Mouse (Mus musculus) cerebellum, adult (tissue): ENCODE measurements around the gene Atp1a3.
"Not testable (repeated sequence)": the region's sequence is repeated elsewhere in the genome, so short reads cannot be mapped to it uniquely, and the experiment has no call there.

Experiments used
- ATAC-seq: cut with Nextera tagmentation; 2 replicates; pipeline ENCODE4 v1.9.2; 2017; ENCODE audit warnings: mild to moderate bottlenecking, moderate library complexity, mixed read lengths; ENCODE audit not compliant: insufficient number of reproducible peaks, low FRiP score, low TSS enrichment

The Atp1a3 gene

DNA sequence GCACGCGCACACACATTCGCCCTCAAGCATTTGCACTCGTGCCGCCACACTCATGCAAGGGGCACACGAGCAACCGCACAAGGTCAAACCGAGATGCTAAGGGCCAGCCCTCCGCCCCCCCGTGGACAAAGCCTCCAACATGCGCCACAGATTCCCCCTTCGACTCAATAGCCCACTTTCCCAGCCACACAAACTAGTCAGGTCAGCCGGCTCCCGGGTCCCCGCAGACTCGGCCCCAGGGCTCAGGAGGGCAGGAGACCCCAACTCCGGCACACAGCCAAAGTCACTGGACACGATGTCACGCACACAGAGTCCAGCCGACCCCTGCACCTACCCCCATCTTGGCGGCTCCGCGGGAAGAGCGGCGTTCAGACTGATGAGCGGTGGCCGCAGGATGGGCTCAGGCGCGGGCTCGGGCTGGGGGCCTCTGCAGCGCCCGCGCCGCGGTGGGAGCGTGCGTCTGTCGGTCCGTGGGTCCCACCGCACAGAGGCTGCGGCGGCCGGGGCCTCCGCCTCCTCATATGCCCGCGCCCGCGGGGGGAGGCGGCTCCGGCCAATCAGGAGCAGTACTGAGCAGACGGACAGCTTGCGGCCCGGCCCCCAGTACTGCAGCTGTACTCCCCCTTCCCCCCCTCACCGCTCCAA is at the start of gene Atp1a3:
Atp1a3 (minus strand) TSS at position 538 of the 645 bp plus-strand sequence.
- ATAC-seq = 0 out of 2 replicates have a peak, but pooled peaks have one; percentile 45

- ATAC-seq = no peak
Observed at GRCm38 (mm10) chr7:25052587-25052986, 46.8 kb upstream of the Atp1a3 start.

DNA sequence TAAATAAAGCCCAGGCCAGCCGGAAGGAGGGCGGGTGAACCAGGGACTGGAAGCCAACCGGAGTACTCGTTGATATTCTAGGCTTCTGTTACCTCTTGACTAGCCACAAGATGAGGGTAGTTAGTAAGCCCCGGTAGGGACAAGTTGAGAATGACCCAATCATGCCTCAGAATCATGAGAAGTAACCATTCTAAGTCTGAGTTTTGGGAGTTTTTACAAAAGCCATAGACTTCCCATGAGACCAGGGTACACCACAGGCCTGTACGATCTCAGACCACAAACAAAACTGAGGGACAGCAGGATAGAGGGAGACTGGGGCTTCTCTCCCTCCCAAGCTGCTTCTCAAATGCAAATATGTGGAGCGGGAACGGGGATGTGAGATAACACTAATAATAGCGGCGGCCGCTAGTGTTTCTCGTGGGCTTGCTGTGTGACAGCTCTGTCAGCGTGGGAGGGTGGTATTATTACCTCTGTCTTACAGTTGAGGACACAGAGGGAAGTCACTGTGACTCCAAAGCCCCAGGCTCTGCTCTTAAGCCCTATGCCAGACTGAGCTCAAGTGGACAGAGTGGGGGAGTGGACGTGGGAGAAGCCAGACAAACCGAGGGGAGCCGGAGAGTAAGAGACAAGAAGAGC is 43.7 kb upstream of the Atp1a3 start:
- ATAC-seq = no peak

DNA sequence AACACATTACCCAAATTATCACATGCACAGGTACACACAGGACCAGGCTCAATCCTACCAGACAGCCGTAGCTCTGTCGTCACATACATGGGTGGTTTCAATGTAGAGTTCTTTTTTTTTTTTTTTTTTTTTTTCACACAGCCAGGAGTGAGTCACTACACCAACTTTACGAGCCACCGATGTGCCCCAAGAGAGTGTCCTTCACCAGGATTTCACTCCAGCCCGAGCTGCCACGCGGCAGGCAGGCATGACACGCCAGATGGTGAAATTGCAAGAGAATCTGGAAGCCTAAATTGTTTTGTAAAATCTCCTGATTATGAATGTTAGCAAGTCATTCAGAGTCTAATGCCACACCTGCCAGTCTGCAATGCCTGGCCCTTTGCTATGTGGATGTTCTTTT is 41.6 kb upstream of the Atp1a3 start:
- ATAC-seq = no peak

DNA sequence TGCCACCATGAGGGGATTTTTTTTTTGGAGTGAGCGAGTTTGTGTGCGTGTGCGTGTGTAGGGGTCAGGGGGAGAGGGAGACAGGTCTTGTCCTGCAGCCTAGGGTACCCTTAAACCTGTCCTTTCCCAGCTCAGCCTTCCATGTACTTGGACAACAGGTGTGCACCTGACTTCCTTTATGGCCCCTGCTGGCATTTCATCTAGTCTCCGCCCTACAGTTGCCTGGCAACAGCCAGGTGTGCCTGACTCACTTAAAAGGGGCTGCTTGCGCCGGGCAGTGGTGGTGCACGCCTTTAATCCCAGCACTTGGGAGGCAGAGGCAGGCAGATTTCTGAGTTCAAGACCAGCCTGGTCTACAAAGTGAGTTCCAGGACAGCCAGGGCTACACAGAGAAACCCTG is 38.8 kb upstream of the Atp1a3 start:
- ATAC-seq = not testable (repeated sequence)

DNA sequence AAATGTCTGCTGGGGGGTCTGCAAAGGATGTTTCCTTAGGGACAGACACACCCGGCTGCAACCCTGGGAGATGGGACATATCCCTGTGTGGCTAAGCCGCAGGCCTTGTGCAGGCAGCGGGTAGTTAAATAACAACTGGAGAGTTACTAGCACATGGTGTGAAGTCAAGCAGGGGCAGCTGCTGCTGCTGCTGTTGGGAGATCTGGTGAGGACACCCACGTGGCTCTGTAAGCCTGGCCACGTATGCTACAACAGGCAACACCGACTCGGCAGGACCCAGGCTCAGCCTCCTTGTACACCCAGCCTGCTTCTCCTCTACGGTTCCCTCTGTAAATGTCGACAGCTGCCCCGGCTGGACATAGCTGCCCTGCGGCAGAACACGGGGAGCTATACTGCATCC is 36.2 kb upstream of the Atp1a3 start:
- no peak for ATAC-seq

DNA sequence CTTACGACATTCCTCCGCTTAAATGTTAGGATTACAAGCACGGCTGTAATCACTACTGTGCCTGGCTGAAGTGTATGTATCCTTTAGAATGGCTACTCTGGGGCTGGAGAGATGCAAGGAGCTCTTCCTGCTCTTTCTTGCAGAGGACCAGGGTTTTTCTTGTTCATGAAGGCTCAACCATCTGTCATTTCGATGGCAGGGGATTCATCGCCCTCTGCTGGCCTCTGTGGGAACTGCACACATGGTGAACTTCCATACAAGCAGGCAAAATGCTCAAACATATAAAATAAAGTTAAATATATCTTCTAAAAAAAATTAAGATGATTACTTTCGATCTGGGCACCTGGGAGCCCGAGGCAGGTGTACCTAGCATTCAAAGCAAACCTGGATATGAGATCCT is 30.2 kb upstream of the Atp1a3 start:
- no peak for ATAC-seq

DNA sequence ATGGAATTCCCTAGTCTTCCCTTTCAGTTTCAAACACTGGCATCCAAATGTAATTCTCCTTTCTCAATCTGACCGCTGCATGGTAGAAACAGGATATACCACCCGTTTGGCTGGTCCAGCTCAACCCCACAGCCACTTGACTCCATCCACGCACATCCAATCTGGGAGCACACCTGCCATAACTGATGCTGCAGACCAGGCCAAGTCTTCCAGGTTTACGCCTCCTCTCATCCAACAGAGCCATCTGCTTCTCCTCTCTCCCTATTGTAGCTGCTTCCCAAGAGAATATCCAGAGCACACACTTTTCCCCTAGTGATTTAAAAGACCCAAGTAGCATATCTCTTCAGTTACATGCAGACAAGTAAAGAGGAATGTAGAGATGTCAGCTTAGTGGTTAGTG is 29.0 kb upstream of the Atp1a3 start:
- no peak for ATAC-seq

GRCm38 (mm10) chr7:25031528-25031927 is 25.8 kb upstream of the Atp1a3 start:
- ATAC-seq = no peak

- ATAC-seq = no peak
Observed at GRCm38 (mm10) chr7:25030032-25030753, 24.4 kb upstream of the Atp1a3 start.

DNA sequence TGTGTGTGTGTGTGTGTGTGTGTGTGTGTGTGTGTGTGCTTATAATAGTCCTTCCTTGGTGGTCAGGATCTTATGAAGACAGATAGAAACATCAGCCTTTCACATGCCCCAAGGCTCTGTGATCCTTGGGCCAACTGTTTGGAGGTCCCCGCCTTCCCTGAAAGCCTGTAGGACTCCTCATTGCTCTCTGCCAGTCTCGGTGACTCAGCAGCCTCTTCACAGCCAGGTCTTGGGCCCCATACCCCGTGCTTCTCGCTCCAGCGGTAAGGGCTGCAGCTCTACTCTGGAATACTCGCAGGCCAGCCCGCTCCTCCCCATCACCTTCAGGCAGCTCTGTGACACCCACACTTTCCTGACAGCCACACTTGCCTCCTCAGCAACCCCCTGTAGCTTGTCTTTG is 20.7 kb upstream of the Atp1a3 start:
- ATAC-seq = no peak

DNA sequence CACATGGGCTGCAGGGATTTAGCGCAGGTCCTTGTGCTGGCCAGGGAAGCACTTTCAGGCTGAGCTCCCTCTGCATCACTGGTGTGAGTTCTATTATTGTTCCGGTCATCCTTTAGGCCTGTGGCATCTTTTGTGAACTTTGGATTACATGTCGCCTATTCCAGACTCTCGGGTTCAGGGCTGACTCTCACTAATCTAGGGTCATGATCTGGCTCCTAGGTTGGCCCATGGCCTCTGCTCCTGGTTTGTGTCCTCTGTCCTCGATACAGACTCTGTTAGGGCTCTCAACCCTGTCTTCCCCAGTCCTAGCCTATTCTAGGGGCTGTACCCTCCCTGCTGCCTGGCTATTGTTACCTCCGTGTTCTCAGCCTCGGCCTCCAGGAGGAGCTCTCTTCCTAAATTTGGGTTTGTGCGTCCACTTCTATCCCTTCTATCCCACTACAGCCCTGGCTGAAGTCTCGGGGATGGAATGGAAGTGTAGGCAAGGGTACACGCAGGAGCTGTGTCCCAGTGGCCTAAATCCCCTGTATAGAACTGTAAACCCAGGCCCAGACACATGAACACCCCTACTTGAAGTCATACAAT is 20.2 kb upstream of the Atp1a3 start:
- no peak for ATAC-seq

GRCm38 (mm10) chr7:25011592-25011991 is 5.8 kb upstream of the Atp1a3 start:
- ATAC-seq = no peak

- ATAC-seq = peak; percentile 37; the same call in 1 of the 2 replicates
Observed at GRCm38 (mm10) chr7:25010090-25010913, 4.5 kb upstream of the Atp1a3 start.

GRCm38 (mm10) chr7:25009099-25009700 is 3.4 kb upstream of the Atp1a3 start:
- no peak for ATAC-seq

DNA sequence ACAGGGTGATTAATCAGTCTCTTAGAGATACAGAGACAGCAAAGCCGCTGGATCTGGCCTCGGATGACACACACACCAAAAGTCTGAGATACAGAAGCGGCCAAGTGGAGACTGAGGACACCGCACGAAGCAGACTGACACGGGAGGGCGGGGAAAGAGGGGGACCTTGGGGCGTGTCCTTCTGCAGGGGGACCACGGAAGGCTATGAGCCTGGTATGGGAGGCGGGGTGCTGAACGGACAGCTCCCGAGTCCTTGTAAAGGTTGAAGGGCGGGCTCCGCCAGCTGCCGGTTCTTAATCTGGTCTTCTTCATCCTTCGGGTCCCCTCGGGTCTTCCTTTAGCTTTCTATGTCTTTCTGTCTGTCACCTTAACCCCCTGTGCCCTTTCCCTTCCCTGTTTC is 2.9 kb upstream of the Atp1a3 start:
- ATAC-seq = no peak

GRCm38 (mm10) chr7:25007609-25008374 is 2.0 kb upstream of the Atp1a3 start:
- no peak for ATAC-seq

GRCm38 (mm10) chr7:25006586-25007364 is 1.0 kb upstream of the Atp1a3 start:
- ATAC-seq = no peak
